Mouse (Mus musculus) right cerebral cortex, postnatal 4 days (tissue): Measurements from ENCODE around the gene Stk35.
"Not testable (repeated sequence)": the region's sequence is repeated elsewhere in the genome, so short reads cannot be mapped to it uniquely, and the experiment has no call there.

Experiments
- DNase-seq: peaks from one replicate; pipeline ENCODE4 v3.0.0-alpha.2; 2022

Stk35 gene

GRCm38 (mm10) chr2:129836921-129837320 is 36.6 kb downstream of the Stk35 start:
- no peak for DNase-seq

DNA sequence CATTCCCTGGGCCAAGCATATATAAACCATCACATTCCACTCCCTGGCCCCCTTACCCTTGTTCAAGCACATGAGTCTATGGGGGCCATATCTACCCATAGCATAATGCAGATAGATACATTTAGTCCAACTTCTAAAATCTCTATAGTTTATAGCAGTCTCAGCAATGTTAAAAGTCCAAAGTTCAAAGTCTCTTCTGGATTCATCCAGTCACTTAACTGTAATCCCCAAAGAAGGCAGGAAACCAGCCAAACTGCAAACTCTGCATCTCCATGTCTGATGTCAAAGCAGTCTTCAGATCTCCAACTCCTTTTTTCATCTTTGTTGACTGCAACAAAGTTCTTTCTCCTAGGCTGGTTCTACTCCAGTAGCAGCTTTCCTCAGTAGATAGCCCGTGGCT is 38.0 kb downstream of the Stk35 start:
- DNase-seq, result no peak

DNA sequence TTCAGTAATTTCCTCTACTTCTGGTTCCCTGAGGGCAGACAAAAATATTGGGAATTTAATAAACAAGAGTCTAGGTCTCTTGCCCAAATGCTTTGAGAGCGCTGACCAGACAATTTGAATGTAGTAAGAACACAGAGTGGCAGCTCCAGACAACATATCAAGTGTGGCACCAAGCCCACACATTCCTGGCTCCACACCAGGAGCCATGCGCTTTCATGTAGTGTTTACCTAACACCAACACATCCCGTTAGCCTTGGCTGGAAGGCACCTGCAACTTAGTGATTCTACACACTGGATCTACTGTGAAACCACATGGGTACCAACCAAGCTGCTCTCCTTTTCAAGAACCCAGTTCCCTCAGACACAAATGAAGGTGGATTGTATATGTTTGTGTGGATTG is 45.5 kb downstream of the Stk35 start:
- no peak for DNase-seq

DNA sequence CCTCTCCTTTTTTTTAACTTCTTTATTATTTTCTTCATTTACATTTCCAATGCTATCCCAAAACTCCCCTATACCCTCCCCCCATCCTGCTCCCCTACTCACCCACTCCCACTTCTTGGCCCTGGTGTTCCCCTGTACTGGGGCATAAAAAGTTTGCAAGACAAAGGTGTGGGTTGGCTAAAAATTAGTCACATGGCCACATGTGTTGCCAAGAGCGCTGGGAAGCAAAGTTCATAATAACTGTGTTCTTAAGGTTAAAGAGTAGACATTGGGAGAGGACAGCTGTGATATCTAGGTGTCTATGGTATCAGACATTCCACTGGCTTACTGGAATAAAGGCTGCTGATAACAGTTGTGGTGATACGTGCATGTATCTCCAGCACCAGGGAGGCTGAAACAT is 46.2 kb downstream of the Stk35 start:
- DNase-seq, result no peak

GRCm38 (mm10) chr2:129849078-129849477 is 48.8 kb downstream of the Stk35 start:
- DNase-seq, result not testable (repeated sequence)

- no peak for DNase-seq
Observed at GRCm38 (mm10) chr2:129851512-129851911, 51.2 kb downstream of the Stk35 start.

DNA sequence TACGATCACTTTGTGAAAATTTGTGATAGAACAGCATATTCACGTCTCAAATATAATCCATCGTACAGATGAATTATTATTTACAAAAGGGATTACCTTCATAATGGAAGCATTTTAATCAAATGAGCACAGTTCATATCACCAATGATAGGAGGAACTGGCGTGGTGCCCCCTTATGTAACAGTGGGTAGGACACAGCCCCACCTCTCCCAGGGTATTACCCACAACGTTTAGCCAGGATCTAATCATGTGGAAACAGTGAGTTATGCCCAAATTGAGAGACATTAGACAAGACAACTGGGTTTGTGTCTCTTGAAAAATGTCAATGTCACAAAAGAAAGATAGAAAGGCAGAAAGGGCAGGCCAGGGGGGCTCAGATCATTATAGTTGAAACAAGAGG is 62.9 kb downstream of the Stk35 start:
- DNase-seq, result no peak

DNA sequence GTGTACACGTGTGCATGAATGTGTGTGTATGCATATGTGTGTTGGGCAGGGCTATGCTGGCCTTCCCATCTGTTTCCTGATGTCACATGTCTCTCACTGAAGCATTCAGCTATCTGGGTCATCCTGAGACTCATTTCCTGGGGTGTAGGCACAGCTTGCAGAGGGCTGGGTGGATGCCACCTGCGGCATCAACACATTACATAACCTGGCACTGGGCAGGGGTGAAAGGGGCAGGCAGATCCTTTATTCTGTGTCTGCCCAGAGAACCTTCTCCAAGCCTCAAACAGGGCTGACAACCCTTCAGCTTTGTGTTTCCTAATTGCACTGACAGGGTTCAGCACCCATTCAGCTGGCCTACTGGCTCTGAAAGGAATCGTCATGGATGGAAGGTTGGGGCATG is 64.6 kb downstream of the Stk35 start:
- DNase-seq, result no peak

- no peak for DNase-seq
Observed at GRCm38 (mm10) chr2:129869151-129869550, 68.8 kb downstream of the Stk35 start.

GRCm38 (mm10) chr2:129871246-129871645 is 70.9 kb downstream of the Stk35 start:
- no peak for DNase-seq

DNA sequence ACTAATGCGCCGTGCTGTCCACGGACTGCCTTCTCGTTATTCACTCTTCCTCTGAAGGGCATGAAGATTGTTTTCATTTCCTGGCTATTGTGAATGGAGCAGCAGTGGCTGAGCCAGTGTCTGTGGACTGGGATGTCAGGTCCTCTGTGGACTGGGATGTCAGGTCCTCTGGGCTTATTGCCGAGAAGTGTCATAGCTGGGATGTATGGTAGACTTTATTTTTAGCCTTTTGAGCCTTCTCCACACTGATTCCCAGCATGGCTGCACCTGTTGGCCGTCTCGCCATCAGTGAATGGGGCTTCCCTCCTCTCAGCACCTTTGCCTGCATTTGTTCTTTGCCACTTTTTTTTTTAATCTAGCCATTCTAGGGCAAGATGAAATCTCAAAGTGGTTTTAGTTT is 71.8 kb downstream of the Stk35 start:
- DNase-seq, result no peak

- peak; percentile 91 for DNase-seq
Observed at GRCm38 (mm10) chr2:129873489-129873888, 73.2 kb downstream of the Stk35 start.

GRCm38 (mm10) chr2:129874084-129874483 is 73.8 kb downstream of the Stk35 start:
- DNase-seq, result peak; percentile 32

DNA sequence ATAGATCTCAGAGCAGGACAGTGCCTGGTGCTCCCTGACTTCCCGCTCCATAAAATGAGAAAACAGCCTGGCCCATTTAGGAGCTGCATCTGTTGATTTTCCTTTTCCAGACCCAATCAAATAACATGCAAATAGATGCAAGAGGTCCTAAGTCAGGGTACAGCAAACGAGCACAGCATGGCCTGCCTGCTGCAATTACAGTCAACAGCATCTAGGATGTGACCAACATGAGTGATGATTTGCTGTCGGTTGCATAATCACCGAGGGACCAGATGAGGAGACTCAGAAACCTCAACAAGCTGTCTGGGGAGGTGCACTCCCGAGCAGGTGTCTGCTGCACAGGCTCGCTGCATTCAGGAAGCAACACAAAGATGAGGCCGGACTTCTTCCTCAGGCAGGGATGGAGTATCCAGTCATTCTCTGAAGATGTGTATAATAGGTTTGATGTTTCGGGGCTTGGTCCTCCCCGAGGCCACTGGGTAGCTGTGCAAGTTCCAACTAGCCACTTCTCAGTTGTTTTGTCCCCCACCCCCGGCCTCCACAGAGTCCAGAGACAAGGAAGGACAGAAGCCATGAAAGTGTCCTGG is 74.3 kb downstream of the Stk35 start:
- DNase-seq, result no peak

- no peak for DNase-seq
Observed at GRCm38 (mm10) chr2:129876935-129877334, 76.6 kb downstream of the Stk35 start.

GRCm38 (mm10) chr2:129879817-129880216 is 79.5 kb downstream of the Stk35 start:
- peak; percentile 52 for DNase-seq

GRCm38 (mm10) chr2:129880226-129880625 is 79.9 kb downstream of the Stk35 start:
- no peak for DNase-seq

GRCm38 (mm10) chr2:129881886-129882285 is 81.6 kb downstream of the Stk35 start:
- no peak for DNase-seq
